Mouse (Mus musculus): ENCODE data around the gene Slc1a5.

- no peak for TF ChIP-seq CTCF (IDR thresholded peaks at IDR 0.05; ENCODE audit: low read depth)
- TF ChIP-seq EP300 (IDR thresholded peaks at IDR 0.05; ENCODE audit: low read depth): no peak
Measured at GRCm38 (mm10) chr7:16808647-16809046, 27.5 kb downstream of the Slc1a5 start.

Data from heart, postnatal 0 days (tissue).